Mouse (Mus musculus): ENCODE measurements at regions not wholly inside any gene's neighbourhood (a gene's known extent, or its start where the extent isn't known, plus 50 kb on each side); places are given as distances from the start of the nearest gene placed in this dataset.

GRCm38 (mm10) chr13:53586771-53587170 lies 113.9 kb upstream of the Msx2 start:
- no peak for DNase-seq (ENCODE audit: low spot score in 2 of 2)

GRCm38 (mm10) chr13:53584504-53585130 lies 111.7 kb upstream of the Msx2 start:
- DNase-seq (ENCODE audit: low spot score in 2 of 2): no peak

- DNase-seq (ENCODE audit: low spot score in 2 of 2): no peak
Observed at GRCm38 (mm10) chr13:53553876-53554577, 81.2 kb upstream of the Msx2 start.

- no peak for DNase-seq (ENCODE audit: low spot score in 2 of 2)
Observed at GRCm38 (mm10) chr13:53553192-53553875, 80.5 kb upstream of the Msx2 start.

- DNase-seq (ENCODE audit: low spot score in 2 of 2): no peak
Observed at GRCm38 (mm10) chr13:53548396-53548795, 75.5 kb upstream of the Msx2 start.

- DNase-seq (ENCODE audit: low spot score in 2 of 2): no peak
Observed at GRCm38 (mm10) chr13:53543291-53543690, 70.4 kb upstream of the Msx2 start.

GRCm38 (mm10) chr13:53539797-53540196 lies 66.9 kb upstream of the Msx2 start:
- DNase-seq (ENCODE audit: low spot score in 2 of 2): no peak

- DNase-seq (ENCODE audit: low spot score in 2 of 2): no peak
Observed at GRCm38 (mm10) chr13:53537937-53538336, 65.1 kb upstream of the Msx2 start.

GRCm38 (mm10) chr13:53535781-53536425 lies 63.0 kb upstream of the Msx2 start:
- DNase-seq (ENCODE audit: low spot score in 2 of 2): no peak

- no peak for DNase-seq (ENCODE audit: low spot score in 2 of 2)
Observed at GRCm38 (mm10) chr13:53533738-53534137, 60.9 kb upstream of the Msx2 start.

- no peak for DNase-seq (ENCODE audit: low spot score in 2 of 2)
Observed at GRCm38 (mm10) chr13:53526880-53527279, 54.0 kb upstream of the Msx2 start.

- no peak for DNase-seq (ENCODE audit: low spot score in 2 of 2)
Observed at GRCm38 (mm10) chr13:53522807-53523206, 49.9 kb upstream of the Msx2 start.
